Mouse (Mus musculus) spleen, postnatal 4 days (tissue): Measurements from ENCODE around the gene Dynlt1a.
A peak's percentile ranks its signal among the peaks of the same experiment; 100 is the strongest.
"Not testable (repeated sequence)": the region's sequence is repeated elsewhere in the genome, so short reads cannot be mapped to it uniquely, and the experiment has no call there.

Experiments
- DNase-seq, 2 experiments: peaks; one replicate each; pipeline ENCODE4 v3.0.0; 2022; ENCODE audit warnings: low spot score in 2 of 2

Dynlt1a gene

GRCm38 (mm10) chr17:6317339-6317985 is at the start of gene Dynlt1a:
Dynlt1a (minus strand) TSS chr17:6317500.
- DNase-seq, result peak; percentile 100

GRCm38 (mm10) chr17:6355256-6355655 is 38.0 kb upstream of the Dynlt1a start:
- peak; percentile 13 to 64 for DNase-seq

GRCm38 (mm10) chr17:6342606-6343294 is 25.4 kb upstream of the Dynlt1a start:
- not testable (repeated sequence) for DNase-seq

GRCm38 (mm10) chr17:6328997-6329396 is 11.7 kb upstream of the Dynlt1a start:
- DNase-seq, result peak in 1 of 2 experiments; percentile 55

GRCm38 (mm10) chr17:6327554-6327953 is 10.3 kb upstream of the Dynlt1a start:
- peak in 1 of 2 experiments; percentile 52 for DNase-seq

GRCm38 (mm10) chr17:6325543-6325942 is 8.2 kb upstream of the Dynlt1a start:
- peak; percentile 12 to 58 for DNase-seq

GRCm38 (mm10) chr17:6325021-6325420 is 7.7 kb upstream of the Dynlt1a start:
- peak in 1 of 2 experiments; percentile 50 for DNase-seq

GRCm38 (mm10) chr17:6321778-6322101 is 4.4 kb upstream of the Dynlt1a start:
- not testable (repeated sequence) for DNase-seq

GRCm38 (mm10) chr17:6321081-6321777 is 3.9 kb upstream of the Dynlt1a start:
- DNase-seq, result not testable (repeated sequence)

GRCm38 (mm10) chr17:6316379-6317126 is 747 bp downstream of the Dynlt1a start:
- DNase-seq, result peak; percentile 72 to 87

- not testable (repeated sequence) for DNase-seq
These were observed 1.6 kb downstream of the Dynlt1a start for GRCm38 (mm10) chr17:6315706-6316105.

- peak in 1 of 2 experiments; percentile 70 for DNase-seq
These were observed 2.8 kb downstream of the Dynlt1a start for GRCm38 (mm10) chr17:6314493-6314892.

- DNase-seq, result not testable (repeated sequence)
These were observed 4.5 kb downstream of the Dynlt1a start for GRCm38 (mm10) chr17:6312755-6313154.

GRCm38 (mm10) chr17:6311716-6312115 is 5.6 kb downstream of the Dynlt1a start:
- peak in 1 of 2 experiments; percentile 62 for DNase-seq

GRCm38 (mm10) chr17:6306503-6306902 is 10.8 kb downstream of the Dynlt1a start:
- DNase-seq, result peak in 1 of 2 experiments; percentile 51

GRCm38 (mm10) chr17:6305656-6306270 is 11.5 kb downstream of the Dynlt1a start:
- DNase-seq, result peak in 1 of 2 experiments; percentile 62

- not testable (repeated sequence) for DNase-seq
These were observed 12.4 kb downstream of the Dynlt1a start for GRCm38 (mm10) chr17:6304891-6305290.

GRCm38 (mm10) chr17:6300190-6300863 is 17.0 kb downstream of the Dynlt1a start:
- not testable (repeated sequence) for DNase-seq

GRCm38 (mm10) chr17:6297060-6297795 is 20.1 kb downstream of the Dynlt1a start:
- DNase-seq, result not testable (repeated sequence)

- not testable (repeated sequence) for DNase-seq
These were observed 23.4 kb downstream of the Dynlt1a start for GRCm38 (mm10) chr17:6293882-6294281.
